Mouse (Mus musculus): ENCODE measurements around the gene Gabrd.

Gabrd gene

DNA sequence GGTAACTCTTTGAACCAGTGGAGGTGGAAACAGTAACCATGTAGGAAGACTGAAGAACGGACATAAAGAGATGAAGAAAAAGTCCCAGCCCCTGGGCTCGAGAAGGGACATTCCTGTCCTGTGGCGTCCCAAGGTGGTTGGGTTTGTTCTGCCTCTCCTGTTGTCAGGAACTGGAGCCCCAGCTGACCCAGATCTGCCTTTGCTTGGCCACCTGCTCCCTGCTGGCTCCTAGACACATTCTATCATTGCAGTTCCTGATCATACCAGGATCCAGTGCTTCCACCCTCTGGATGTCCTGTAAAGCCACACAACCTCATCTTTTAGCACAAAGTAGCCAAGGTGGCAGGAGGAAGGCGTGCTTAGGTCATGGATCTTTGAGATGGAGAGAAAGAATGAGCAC lies 14.6 kb downstream of the Gabrd start:
- no peak for DNase-seq (ENCODE audit: low spot score in 2 of 2)

DNA sequence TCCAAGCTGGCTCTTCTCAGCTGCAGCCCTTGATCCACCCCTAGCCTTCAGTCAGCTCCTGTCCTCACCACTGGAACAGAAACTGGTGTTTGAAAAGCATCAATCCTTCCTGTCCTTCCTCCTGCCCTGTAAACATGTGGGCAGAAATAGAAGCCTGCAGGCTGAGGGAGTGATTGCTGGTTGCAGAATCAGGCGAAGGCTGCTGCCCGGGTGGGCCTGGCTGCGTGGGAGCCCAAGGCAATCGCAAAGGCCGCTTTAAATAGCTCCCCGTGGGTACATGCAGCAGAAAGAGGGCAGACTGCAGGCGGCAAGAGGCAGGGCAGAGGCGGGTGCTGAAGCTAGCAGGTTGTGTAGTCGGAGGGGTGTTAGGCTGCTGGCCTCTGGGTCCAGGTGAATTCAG lies 15.2 kb downstream of the Gabrd start:
- DNase-seq (ENCODE audit: low spot score in 2 of 2) = no peak

DNA sequence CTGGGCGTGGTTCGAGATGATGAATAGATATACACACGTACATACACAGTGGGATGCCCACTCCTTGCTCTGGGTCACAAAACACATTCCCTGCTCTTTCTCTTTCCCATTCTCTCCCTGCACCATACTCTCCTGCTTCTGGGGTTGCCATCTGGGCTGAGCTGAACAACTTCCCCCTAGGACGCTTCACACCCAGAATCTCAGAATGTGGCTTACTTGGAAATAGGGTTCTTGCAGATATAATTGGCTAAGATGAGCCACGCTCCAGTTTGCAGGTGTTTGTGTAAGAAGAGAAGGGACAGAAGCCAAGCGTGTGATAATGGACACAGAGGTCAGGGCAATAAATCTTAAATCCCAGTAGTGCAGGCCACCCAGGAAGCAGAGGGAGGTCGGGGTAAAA lies 15.9 kb downstream of the Gabrd start:
- DNase-seq (ENCODE audit: low spot score in 2 of 2) = no peak

DNA sequence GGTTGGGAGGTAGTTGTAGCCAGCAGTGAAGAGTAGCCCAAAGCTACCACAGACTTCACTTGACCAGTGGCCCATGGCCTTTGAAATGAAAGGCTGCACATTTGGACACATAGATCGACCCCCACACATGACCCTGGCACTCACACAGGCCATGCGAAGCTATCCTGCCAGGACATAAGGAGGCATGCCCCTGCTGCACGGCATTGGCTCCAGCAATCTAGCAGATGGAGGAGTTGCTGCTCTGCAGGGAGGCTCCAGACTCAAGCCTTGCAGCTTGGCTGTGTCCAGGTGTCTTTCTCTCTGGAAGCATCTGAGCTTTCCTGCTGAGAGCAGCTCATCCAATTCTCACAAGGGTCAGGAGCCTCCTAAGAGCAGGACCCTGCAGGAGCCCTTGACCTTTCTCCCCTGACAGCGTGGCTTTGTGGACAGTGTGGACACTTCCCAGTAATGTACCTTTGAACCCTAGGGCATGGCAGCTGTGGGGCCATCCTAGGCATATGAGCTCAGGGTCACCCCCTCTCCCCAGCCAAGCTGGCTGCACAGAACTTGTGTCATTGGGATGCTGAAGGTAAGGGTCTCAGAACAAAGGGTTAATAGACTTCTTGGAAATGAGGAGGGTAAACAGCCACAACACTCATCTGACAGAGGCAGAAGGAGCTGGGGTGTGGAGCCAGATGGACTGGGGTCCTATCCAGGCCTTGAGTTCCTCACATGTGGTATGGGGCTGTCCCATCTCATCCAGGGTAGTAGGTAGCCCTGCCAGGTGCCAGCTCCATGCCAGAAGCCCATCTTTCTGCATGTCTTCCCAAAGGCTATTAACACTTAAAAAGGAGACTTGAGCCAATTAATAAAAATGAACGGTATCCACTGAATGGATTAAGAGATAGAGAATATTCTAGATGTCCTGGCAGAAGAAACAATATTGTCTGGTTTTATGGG lies 25.8 kb downstream of the Gabrd start:
- DNase-seq (ENCODE audit: low spot score in 2 of 2) = no peak

DNA sequence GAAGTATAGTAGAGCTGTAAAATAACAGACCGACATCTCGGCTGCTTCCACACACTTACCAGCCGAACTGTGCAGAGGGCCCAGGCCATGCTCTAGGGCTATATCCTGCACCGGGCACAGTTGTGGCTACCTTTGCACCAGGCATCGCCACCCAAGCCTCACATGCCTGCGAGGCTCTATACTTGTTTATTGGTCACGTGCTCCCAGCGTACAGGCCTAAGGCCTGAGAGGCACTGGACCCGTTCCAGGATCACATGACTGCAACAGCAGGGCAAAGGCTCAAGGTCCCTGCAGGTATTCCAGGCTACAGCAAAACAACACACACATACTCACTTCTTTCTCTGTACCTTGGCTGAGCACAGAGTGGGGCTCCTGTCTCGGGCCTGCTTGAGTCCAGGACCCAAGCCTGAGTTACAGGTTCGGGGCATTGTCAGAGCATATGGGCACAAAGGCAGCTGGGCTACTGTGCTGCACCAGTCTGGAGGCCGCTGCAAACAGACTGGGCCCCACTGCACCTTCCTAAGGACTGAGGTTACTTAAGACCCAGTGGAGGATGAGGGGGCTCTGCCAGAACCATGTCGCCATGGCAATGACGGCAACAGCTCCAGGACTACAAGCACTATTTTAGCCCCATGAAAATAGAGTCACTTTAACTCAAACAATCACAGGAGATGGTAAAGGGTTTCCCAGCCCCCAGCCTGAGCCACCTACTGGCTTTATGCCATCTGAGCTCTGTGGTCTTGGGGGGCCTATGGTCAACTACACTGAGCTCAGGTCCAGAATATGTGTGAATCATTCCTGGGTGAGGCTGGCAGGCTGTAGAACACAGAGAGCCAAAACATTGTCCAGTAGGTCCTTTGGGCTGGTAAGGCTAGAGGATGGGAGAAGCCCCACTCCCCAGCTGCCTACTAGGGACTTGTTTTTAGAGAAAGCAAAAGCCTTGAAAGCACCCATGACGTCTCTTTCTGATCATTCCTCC lies 26.9 kb downstream of the Gabrd start:
- no peak for DNase-seq (ENCODE audit: low spot score in 2 of 2)

DNA sequence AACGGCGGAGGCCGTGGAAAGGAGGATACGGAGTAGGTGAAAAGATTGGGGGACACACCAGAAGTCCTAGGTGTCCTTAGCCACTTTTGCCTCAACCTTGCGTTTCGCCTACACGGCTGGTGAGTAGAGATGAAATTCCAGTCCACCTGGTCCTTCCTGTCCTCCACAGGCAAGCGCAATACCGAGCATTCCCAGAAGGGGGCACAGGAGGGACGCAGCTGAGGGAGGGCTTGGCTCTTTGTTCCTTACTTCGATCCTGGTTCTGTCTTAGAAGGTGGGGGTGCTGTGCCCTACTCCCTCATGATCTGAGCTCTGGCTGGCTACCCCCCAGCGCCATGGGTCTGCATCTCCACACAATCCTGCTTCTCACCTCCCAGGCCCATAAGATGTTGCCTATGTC lies 29.2 kb downstream of the Gabrd start:
- DNase-seq (ENCODE audit: low spot score in 2 of 2) = peak; percentile 36 to 37

DNA sequence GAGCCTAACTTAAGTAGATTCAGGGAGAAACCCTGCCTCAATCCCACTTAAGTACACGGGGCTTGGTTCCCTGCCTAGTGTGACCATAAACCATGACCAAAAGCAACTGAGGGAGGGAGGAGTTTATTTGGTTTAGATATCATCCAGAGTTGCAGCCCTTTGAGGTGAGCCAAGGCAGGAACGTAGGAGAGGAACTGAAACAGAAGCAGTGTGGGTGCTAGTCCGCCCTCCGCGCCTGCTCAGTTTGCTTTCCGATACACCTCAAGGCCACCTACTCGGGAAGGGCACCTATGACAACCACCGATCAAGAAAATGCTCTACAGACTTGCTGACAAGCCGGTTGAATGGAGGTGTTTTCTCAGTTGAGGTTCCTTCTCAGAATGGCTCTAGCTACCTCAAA lies 30.2 kb downstream of the Gabrd start:
- DNase-seq (ENCODE audit: low spot score in 2 of 2) = no peak

DNA sequence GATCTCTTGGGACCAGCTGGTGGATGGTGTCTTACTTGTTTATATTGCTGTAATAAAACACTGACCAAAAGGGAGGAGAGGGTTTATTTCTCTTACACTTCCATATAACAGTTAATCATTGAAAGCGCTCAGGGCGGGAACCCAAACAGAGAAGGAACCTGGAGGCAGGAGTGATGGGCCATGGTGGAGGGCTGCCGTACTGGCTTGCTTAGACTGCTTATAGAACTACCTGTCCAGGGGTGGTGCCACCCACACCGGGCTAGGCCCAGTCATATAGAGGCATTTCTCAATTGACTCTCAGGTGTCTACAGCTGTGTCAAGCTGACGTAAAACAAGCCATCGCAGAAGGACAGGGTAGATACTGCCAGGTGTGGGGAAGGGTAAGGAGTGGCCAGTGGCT lies 31.1 kb downstream of the Gabrd start:
- no peak for DNase-seq (ENCODE audit: low spot score in 2 of 2)

DNA sequence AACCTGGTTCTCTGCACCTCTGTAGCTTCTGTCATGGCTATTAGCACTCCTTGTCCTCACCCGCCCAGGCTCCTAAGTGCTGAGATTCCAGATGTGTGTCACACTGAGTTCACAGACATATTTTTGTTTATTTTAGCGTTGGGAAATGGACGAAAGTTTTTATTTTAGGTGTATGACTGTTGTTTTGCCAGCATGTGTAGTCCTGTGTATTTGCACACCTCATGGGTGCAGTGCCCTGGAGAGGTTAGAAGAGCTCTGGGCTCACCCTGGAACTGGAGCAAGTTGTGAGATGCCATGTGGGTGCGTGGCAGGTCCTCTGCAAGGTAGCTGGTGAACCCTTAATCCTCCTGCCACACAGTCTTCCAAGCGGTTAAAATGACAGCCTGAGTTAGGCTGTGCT lies 35.5 kb downstream of the Gabrd start:
- no peak for DNase-seq (ENCODE audit: low spot score in 2 of 2)

DNA sequence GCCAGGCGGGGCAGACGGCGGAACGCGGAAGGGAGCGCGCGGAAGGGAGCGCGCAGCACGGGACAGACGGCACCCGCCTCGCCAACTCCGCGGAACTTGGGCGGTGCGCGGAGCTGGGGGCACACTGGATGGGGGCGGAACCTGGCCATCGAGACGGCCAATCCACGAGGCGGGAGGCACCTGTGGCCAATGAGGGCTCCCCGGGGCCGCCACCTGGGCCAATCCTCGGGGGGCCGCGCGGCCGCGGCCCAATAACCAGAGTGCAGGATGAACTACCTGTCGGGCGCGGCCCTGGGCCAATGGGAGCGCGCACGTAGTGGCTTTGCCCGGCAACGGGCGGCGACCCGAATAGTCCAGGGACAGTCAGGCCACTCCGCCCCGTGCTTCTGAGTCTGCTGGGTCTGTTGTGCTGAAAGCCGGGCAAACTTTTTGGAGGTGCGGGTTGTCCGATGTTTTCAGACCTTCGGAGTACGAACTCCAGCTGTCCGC lies 36.6 kb downstream of the Gabrd start, which contains the start of gene Prkcz:
Gene Prkcz (minus strand): TSS at position 59 of the 489 bp plus-strand sequence.
- peak; percentile 69 to 78 for DNase-seq (ENCODE audit: low spot score in 2 of 2)

DNA sequence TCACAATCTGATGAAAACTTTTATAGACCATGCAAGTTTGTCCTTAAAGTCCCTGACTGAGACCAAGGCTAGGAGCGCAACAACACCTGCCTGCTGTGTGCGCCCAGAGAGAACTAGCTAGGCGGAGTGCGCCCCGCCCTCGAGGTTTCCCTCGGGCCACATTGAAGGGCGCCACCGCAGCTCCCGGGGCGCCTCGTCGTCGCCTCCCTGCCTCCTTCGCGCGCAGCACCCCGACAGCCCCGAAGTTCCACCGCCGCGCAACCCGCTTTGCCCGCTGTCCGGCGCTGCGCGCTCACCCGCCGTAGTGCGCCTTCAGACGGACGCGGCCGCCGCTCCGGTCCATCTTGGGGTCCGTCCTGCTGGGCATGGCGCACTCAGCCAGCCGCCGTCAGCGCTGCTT lies 37.1 kb downstream of the Gabrd start:
- DNase-seq (ENCODE audit: low spot score in 2 of 2) = no peak

DNA sequence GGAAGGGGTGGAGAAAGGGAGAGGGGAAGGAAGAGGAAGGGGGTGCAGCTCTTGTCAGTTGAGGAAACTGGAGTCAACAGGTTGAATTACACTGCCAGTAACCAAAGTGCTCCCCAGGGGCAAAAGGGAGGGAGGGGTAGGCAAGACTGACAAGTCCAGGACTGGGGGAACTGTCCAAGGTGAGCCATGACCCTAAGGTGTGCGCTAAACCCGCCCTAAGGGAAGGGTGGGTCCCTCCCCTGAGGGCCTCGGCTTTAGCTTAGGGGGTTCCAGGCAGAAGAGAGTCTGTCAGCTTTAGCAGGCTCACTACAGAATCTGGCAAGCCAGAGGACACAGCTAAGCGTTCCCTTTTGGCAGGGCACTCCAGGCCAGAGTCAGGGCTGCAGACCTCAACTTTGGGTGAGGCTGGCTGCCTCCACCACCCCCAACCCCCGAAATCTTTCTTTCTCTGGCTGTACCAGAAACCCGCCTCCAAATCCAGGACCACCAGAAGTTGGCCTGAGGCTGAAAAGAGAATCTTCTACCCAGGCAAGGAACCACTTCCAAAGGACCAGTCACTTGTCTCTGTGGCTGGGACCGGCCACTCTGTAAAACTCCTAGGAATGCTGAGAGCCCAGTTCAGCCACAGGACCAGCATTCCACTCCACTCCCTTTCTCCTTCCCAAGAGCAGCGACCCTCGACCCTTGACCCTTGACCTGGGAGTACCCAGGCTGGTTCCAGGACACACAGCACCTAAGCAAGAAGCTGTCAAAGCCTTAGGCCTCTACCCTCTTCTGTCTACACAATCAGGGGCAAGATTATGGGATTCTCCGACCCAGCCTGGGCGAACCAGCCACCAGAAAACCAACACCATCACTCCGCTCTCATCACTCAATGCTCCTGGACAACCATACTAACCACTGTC lies 38.1 kb downstream of the Gabrd start:
- no peak for DNase-seq (ENCODE audit: low spot score in 2 of 2)

DNA sequence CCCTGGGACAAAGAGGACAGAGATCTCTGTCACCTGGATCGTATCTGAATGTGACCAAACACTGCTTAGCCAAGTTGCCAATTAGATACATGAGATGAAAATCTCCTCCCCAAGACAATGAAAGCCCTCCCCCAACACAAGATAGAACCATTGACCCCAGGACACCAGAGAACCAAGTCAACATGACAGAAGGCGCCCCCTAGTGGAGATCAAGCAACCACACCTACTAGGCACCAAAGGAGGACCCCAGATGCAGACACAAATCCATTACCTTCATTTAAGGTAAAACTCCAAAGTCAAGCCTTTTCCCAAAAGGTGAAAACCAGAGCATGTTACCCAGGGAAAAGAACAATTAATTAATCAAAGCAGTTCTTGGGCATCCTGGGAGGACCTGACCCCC lies 40.3 kb downstream of the Gabrd start:
- no peak for DNase-seq (ENCODE audit: low spot score in 2 of 2)

DNA sequence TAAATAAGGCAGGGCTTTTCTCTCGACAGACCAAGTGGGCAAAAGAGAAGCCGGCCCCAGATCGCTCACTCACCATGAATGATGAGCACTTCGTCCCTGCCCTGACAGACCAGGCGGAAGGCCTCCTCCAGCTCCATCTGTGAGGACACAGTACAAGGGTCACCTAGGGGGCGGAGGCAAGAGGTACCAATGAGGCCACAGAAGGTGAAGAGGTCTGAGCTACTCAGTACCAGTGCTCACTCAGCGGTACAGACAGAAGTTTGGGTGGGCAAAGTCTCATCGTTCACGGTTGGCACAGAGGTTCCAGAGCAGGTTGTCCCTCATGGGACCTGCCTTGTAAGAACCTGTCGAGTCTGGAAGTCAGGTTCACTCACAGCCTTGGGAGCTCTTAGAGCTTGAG lies 41.6 kb downstream of the Gabrd start:
- no peak for DNase-seq (ENCODE audit: low spot score in 2 of 2)

DNA sequence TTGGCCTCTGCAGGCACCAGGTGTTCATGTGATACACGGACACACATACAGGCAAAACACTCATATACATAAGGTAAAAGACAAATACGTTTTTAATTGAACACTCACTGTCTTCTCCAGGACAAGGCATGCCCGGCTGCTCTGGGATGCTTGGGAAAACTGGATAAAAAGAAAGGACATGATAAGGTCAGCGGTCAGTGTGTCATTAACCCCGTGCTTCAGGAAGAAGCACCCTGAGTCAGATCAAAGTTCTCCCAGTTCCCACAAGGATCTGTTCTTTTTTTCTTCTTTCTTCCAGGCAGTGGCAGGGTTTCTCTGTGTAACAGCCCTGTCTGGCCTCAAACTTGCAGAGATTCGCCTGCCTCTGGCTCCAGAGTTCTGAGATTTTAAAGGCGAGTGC lies 43.4 kb downstream of the Gabrd start:
- DNase-seq (ENCODE audit: low spot score in 2 of 2) = no peak

DNA sequence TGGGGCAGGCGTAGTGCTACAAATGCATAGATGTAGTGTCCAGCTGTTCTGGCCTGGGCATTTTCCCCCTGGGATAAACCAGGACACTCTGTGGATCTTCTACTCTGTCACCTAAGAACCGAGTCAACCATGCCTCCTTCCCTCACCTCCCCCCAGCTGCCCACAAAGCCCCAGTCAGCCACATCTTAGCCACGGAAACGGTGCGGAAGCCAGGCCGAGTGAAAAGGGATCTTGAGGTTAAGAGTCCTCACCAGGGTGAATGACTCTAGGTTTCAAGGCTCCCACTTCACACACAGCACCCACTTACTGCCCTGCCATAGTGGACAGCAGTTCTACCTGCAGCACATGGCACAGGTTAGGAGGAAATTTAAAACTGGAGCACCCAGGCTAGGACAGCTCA lies 43.9 kb downstream of the Gabrd start:
- DNase-seq (ENCODE audit: low spot score in 2 of 2) = no peak

DNA sequence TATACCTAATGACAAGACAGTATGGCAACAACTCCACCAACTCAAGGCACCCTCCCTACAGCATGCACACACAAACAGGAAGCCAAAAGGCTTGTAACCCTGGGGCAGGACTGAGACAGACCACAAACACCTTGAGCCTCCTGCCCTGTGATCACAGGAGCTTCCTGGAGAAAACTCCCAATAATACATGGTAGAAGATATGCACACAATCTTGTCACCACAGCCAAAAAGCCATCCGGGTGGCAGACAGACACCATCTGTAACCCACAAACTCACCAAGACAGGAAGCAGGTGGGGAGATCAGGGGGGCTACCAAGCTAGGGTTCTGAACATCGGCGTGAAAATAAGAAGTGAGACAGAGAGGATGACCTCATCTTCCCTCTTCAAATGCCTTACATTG lies 45.3 kb downstream of the Gabrd start:
- no peak for DNase-seq (ENCODE audit: low spot score in 2 of 2)

DNA sequence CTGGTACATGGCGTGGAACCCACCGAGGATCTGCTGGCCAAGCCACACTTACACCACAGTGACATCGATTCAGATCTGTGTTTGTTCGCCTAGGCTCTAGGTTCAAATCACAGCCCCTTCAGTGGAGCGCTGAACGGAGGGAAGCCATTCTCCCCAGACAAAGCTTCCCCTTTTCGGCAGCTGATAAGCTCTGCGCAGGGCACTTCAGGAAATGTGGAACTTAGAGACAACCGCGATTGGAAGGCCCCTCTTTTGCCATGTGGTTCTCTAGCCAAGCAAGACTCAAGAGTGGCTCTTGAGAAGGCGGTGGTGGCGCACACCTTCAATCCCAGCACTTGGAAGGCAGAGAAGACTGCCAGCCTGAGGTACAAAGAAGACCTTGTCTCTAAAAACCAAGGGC lies 51.6 kb downstream of the Gabrd start:
- DNase-seq (ENCODE audit: low spot score in 2 of 2) = no peak

DNA sequence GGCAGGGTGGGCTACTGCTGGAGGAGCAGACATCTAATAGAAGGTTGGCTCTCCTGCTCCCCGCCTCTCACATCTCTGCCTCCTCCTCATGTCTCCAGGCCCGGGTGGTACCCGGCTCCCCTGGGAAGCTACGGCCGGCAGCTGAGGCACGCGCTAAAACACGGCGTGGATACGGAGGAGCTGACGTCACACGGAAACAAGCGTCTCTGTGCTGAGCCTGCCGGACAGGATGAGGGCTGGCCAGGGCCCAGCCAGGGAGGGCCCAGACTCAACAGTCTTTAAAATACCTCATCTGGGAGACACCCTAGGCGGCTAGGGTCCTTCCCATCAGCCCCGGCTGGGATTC lies 52.3 kb downstream of the Gabrd start:
- DNase-seq (ENCODE audit: low spot score in 2 of 2) = peak; percentile 61 to 73

DNA sequence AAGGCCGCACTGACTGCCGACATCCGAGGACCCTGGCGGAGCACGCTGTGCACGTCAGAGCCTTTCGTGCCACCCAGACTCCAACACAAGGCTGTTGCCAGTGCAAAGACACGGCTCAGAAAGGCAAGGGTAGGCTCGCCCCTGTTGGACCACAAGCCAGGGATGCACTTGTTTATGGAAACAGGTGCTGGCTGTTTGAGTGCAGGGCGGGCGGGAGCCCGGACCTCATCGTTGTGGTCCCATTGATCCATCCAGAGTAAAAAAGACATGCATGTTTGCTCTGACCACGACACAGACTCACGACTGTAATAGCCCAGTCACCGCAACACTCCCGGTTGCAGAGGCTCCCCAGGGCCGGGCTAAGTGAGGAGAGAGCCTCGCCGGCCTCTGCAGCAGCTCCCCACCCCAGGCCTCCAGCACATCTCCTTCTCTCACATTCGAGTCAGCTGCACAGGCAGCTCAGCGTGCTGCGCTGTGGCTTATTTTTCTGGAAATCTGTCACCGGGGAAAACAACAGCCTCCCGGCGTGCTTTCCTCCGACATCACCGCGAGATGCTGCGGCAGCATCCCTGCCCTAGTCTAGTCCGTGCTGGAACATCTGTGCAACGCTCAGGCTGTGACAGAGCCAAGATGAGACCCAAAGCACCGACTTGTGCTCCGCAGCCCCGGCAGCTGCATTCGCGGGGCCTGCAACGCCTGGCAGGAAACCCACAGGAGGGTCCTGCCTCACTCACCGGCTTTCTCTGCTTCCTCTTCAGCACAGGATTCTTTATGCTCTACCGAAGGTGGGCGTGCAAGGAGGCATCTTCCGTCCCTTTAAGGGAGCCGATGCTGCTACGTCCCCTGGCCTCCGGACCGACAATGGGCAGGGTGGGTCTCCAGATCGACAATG lies 53.0 kb downstream of the Gabrd start:
- no peak for DNase-seq (ENCODE audit: low spot score in 2 of 2)

DNA sequence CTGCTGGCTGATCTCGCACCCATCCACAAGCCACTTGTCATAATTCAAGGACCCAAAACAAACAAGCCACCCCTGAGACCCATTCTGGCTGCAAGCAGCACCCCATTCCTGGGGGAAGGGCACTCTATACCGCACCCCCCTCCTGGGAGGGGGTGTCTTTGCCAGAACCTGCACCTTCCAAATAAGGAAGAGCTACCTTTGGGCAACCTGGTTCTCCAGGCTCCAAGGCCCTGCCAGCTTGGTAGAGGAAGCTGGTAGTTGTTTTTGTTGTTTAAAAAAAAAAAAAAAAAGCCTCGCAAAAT lies 53.7 kb downstream of the Gabrd start:
- DNase-seq (ENCODE audit: low spot score in 2 of 2) = no peak

All from heart, adult 9 months (tissue).